Mouse (Mus musculus) hindbrain, embryonic 14.5 days (tissue): Measurements from ENCODE around the gene Pofut2. TPM values are rescaled to one million over a fixed set of nuclear protein-coding genes. Genes with fewer than 3 reads are reported as not detected.

Experiments used
- ATAC-seq: fragments of 200-750 bp; cut with Nextera tagmentation; 2 replicates; pipeline ENCODE4 v1.8.0; 2017; ENCODE audit warnings: moderate number of reproducible peaks, mild to moderate bottlenecking, moderate TSS enrichment, moderate library complexity; ENCODE audit not compliant: low FRiP score
- DNase-seq: peaks from one replicate; pipeline ENCODE4 v3.0.0-alpha.2; 2015; ENCODE audit warnings: low spot score
- H3K27ac ChIP-seq: fragments of 300-500 bp; sonication (generic); 2 replicates; pipeline ENCODE4 v1.5.1; 2014; ENCODE audit warnings: mild to moderate bottlenecking, moderate library complexity
- H3K27me3 ChIP-seq: fragments of 300-500 bp; sonication (generic); 2 replicates; pipeline ENCODE4 v1.6.1; 2014; ENCODE audit warnings: mild to moderate bottlenecking, low read length, mixed read lengths; ENCODE audit not compliant: control insufficient read depth, insufficient read depth
- H3K36me3 ChIP-seq: fragments of 300-500 bp; sonication (generic); replicated peaks from 2 replicates; pipeline ENCODE4 v1.6.1; 2014; ENCODE audit not compliant: control insufficient read depth, insufficient read depth
- H3K4me1 ChIP-seq: fragments of 300-500 bp; sonication (generic); replicated peaks from 2 replicates; pipeline ENCODE4 v1.6.1; 2014; ENCODE audit warnings: antibody characterized with exemption, low read length, mixed read lengths; ENCODE audit not compliant: control insufficient read depth, insufficient read depth
- H3K4me2 ChIP-seq: fragments of 300-500 bp; sonication (generic); replicated peaks from 2 replicates; pipeline ENCODE4 v1.6.1; 2014; ENCODE audit warnings: mild to moderate bottlenecking, moderate library complexity
- H3K4me3 ChIP-seq: fragments of 300-500 bp; sonication (generic); replicated peaks from 2 replicates; pipeline ENCODE4 v1.5.1; 2014; ENCODE audit warnings: mild to moderate bottlenecking, low read length
- H3K9ac ChIP-seq: fragments of 300-500 bp; sonication (generic); 2 replicates; pipeline ENCODE4 v1.6.1; 2014
- H3K9me3 ChIP-seq: fragments of 300-500 bp; sonication (generic); 2 replicates; pipeline ENCODE4 v1.6.1; 2016; ENCODE audit warnings: low read length; ENCODE audit not compliant: control insufficient read depth
- WGBS: fragments of 180-500 bp; shearing (Covaris S2); extraction: QIAGEN DNeasy Blood & Tissue Kit; methylation state at CpG from one replicate; pipeline ENCODE4 v1.1.7; 2014; 5-methylcytosine and 5-hydroxymethylcytosine counted together
- polyA plus RNA-seq: library from polyadenylated mRNA; unstranded; fragments of >200 nt; fragmentation: Nextera tagmentation; extraction: Ambion mirVana; gene quantifications from 2 replicates; pipeline ENCODE4 v1.2.1, GENCODE M21; 2014

The Pofut2 gene
- polyA plus RNA-seq, 1 experiment from 2014 or later = 53.2 TPM

DNA sequence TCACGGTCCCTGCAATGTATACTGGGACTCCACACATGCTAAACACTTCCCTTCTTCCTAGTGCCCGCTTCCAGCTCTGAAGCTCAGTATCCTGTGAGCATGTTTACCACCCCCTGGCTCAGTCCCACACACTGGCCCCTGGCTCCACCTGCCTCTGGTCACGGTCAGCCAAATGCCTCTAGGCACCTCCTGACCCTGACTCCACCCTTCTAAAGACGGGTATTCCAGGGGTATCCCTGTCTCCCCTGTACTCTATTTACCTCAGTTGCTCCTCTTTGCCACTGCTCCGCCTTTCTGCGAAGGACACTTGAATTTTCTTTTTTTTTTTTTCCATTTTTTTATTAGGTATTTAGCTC, 31.7 kb upstream of the Pofut2 start:
- no peaks in the 10 kb centered on the region for H3K9me3 ChIP-seq
- no peaks in the 10 kb centered on the region for H3K27me3 ChIP-seq
- no peak for ATAC-seq
- no peak overlapping the region for H3K4me3 ChIP-seq
- no peak for DNase-seq
- no peaks in the 10 kb centered on the region for H3K4me1 ChIP-seq
- H3K27ac ChIP-seq = no peak overlapping the region
- 87% methylated on average over 6 of the region's 6 CpGs for WGBS
- H3K36me3 ChIP-seq = no peaks in the 10 kb centered on the region
- no peak overlapping the region for H3K9ac ChIP-seq
- no peak overlapping the region for H3K4me2 ChIP-seq

- no peak for ATAC-seq
- no peak for DNase-seq
- H3K36me3 ChIP-seq = no peaks in the 10 kb centered on the region
- no peak overlapping the region for H3K4me2 ChIP-seq
- H3K4me3 ChIP-seq = no peak overlapping the region
- H3K27ac ChIP-seq = no peak overlapping the region
- H3K27me3 ChIP-seq = no peaks in the 10 kb centered on the region
- no peak overlapping the region for H3K9ac ChIP-seq
- no peaks in the 10 kb centered on the region for H3K9me3 ChIP-seq
- WGBS = 79% methylated on average over 13 of the region's 13 CpGs
- no peaks in the 10 kb centered on the region for H3K4me1 ChIP-seq
Measured at GRCm38 (mm10) chr10:77229609-77230595, 29.1 kb upstream of the Pofut2 start.

- H3K9me3 ChIP-seq = no peaks in the 10 kb centered on the region
- H3K9ac ChIP-seq = no peak overlapping the region
- no peak overlapping the region for H3K4me3 ChIP-seq
- no peaks in the 10 kb centered on the region for H3K36me3 ChIP-seq
- ATAC-seq (no peak), DNase-seq (no peak)
- H3K4me2 ChIP-seq = no peak overlapping the region
- no peaks in the 10 kb centered on the region for H3K27me3 ChIP-seq
- H3K27ac ChIP-seq = no peak overlapping the region
- no peaks in the 10 kb centered on the region for H3K4me1 ChIP-seq
- 75% methylated on average over 16 of the region's 16 CpGs for WGBS
Measured at GRCm38 (mm10) chr10:77231861-77232755, 26.9 kb upstream of the Pofut2 start.

GRCm38 (mm10) chr10:77233230-77233629, 25.8 kb upstream of the Pofut2 start:
- Histone ChIP-seq H3K27me3 (no peaks in the 10 kb centered on the region), H3K4me1 (no peaks in the 10 kb centered on the region), H3K27ac (no peak overlapping the region), H3K9me3 (no peaks in the 10 kb centered on the region), H3K36me3 (no peaks in the 10 kb centered on the region), H3K4me2 (no peak overlapping the region), H3K4me3 (no peak overlapping the region), H3K9ac (no peak overlapping the region)
- 75% methylated on average over 1 of the region's 1 CpGs for WGBS
- no peak for ATAC-seq
- DNase-seq = no peak

DNA sequence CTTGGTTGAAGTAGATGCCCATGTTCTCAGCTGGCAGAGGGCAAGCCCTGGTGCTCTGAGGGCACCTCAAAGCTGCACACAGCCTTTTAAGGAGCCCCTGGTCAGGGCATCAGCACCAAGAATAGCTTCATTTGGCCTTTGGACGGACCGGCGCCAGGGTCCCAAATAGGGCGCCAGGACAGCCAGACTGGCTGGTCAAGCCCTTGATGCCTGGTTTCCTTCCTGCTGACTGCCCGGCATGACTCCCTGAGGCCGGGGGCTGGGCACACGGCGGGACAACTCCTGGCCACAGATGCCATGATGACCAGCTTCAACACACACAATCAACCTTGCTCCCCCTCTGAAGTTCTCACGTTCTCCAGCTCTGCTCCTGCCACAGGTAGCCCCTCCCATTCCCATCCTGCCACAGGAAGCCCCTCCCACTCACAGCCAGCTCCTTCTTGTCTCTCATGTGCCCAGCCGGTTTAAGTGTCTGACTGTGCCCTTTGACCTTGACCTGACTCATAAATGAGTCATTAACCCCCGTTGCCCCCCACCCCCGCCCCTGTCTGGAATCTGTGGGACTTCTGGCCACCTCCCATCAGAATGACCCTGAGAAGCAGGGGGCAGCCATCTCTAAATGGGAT, 23.9 kb upstream of the Pofut2 start:
- H3K9ac ChIP-seq = no peak overlapping the region
- H3K4me1 ChIP-seq = no peaks in the 10 kb centered on the region
- H3K27ac ChIP-seq = no peak overlapping the region
- H3K9me3 ChIP-seq = no peaks in the 10 kb centered on the region
- no peak overlapping the region for H3K4me3 ChIP-seq
- no peaks in the 10 kb centered on the region for H3K27me3 ChIP-seq
- H3K36me3 ChIP-seq = no peaks in the 10 kb centered on the region
- no peak overlapping the region for H3K4me2 ChIP-seq
- no peak for ATAC-seq
- WGBS = 79% methylated on average over 12 of the region's 12 CpGs
- no peak for DNase-seq

DNA sequence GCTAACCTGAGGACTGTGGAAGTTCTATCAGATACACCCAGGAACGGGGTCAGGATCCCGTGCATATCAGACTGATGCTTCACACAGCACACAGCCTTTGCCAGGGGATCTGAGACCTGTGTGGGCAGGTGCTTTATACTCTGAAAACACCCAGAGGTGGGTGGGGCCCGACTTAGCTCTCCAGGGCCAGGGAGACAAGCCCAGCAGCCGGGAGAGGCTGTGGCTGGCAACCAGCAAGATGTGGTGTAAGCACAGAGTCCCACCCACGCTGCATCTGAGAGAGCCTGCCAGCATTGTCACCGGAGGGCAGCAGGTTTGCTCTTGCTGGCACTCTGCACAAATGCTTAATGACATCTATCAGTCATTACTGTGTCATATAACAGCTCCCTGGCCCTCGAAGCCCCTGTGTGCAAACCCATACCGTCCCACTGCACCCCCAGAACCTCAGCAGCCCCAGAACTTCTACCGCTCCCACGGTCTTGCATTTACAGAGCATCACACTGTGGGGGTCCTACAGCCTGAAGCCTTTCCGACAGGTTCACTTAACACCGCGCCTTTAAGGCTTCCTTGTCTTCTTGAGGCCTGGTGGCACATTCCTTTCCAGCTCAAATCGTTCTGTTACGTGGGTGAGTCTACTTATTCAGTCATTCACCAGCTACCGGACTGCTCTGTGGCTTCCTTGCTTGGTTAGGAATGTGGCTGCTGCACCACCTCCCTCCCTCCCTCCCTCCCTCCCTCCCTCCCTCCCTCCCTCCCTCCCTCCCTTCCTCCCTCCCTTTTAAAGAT, 21.0 kb upstream of the Pofut2 start:
- H3K9me3 ChIP-seq = no peaks in the 10 kb centered on the region
- H3K9ac ChIP-seq = no peak overlapping the region
- H3K36me3 ChIP-seq = no peaks in the 10 kb centered on the region
- H3K4me1 ChIP-seq = no peaks in the 10 kb centered on the region
- H3K4me2 ChIP-seq = no peak overlapping the region
- ATAC-seq (no peak), DNase-seq (no peak)
- 71% methylated on average over 16 of the region's 16 CpGs for WGBS
- H3K4me3 ChIP-seq = no peak overlapping the region
- no peak overlapping the region for H3K27ac ChIP-seq
- no peaks in the 10 kb centered on the region for H3K27me3 ChIP-seq

- H3K9me3 ChIP-seq = no peaks in the 10 kb centered on the region
- no peak overlapping the region for H3K4me3 ChIP-seq
- ATAC-seq (no peak), DNase-seq (no peak)
- no peaks in the 10 kb centered on the region for H3K27me3 ChIP-seq
- no peak overlapping the region for H3K9ac ChIP-seq
- whole genome bisulfite sequencing = 90% methylated on average over 8 of the region's 8 CpGs
- H3K4me2 ChIP-seq = no peak overlapping the region
- 0 out of 2 replicates have a peak, but pooled peaks cover 4% of the 10 kb centered on the region for H3K4me1 ChIP-seq
- H3K27ac ChIP-seq = no peak overlapping the region
- H3K36me3 ChIP-seq = no peaks in the 10 kb centered on the region
Measured at GRCm38 (mm10) chr10:77240764-77241163, 18.3 kb upstream of the Pofut2 start.

DNA sequence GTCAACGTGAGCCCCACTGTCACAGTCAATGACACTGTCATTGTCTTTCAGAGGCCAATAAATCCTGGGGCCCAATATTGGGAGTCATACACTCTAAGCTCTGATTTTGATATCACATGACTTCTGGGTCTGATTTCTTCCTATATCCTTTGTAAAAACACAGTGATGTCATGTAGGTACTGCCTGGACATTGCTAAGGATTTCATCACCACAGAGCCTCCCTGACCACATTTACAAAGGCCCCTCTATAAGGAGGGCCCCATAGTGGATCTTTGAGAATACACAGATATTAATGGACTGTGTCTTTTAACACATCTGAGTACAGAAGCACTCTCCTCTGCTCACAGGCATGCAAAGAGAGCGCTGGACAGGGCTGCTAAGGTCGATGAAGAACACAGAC, 16.6 kb upstream of the Pofut2 start:
- H3K27ac ChIP-seq = no peak overlapping the region
- H3K36me3 ChIP-seq = no peaks in the 10 kb centered on the region
- ATAC-seq (no peak), DNase-seq (no peak)
- H3K9ac ChIP-seq = no peak overlapping the region
- no peak overlapping the region for H3K4me3 ChIP-seq
- H3K27me3 ChIP-seq = no peaks in the 10 kb centered on the region
- H3K4me1 ChIP-seq = 0 out of 2 replicates have a peak, but pooled peaks cover 4% of the 10 kb centered on the region
- no peak overlapping the region for H3K4me2 ChIP-seq
- no peaks in the 10 kb centered on the region for H3K9me3 ChIP-seq
- 89% methylated on average over 3 of the region's 3 CpGs for WGBS
